Mouse (Mus musculus): Measurements from ENCODE around the gene Tmem156. TPM values are rescaled to one million over a fixed set of nuclear protein-coding genes. Genes with fewer than 3 reads are reported as not detected.
A peak's percentile ranks its signal among the peaks of the same experiment; 100 is the strongest.

Tmem156 gene
- total and polyA plus RNA-seq, 3 experiments = 7.3 to 16.6 (median 15.8) TPM

DNA sequence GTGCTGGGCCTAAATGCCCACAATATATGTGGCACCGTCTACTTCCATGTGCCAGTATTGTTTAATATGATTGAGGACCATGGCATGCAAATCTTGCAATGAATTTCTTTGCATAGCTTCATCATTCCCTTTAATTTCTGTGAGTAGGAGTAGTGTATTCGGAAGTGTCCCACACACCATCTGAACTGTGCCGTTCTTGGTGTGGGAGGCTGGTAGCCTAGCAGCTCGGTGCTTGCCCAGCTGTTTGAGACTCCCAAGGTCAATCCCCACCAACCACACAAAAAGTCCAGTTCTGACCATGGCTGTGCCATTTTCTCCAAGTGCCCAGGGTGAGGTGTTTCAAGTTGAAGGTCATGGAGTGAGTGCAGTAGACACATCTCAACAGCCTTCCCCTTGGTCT lies 69.9 kb downstream of the Tmem156 start:
- H3K4me3 ChIP-seq (replicated peaks in 1 of 3; ENCODE audit: low read depth in 2 of 3, low read length in 2 of 3, poor library complexity in 1 of 3) = no peak overlapping the region
- peaks cover 2 to 5% of the 10 kb centered on the region in 2 experiments; a peak in 2 of 4 replicates for H3K4me1 ChIP-seq (ENCODE audit: control insufficient read depth in 1 of 2, insufficient read depth in 2 of 2)
- no peak for DNase-seq (ENCODE audit: extremely low read depth)
- no peak for TF ChIP-seq ZMIZ1 (IDR thresholded peaks at IDR 0.05; ENCODE audit: low read depth, low read length)
- no peak for TF ChIP-seq JUN (IDR thresholded peaks at IDR 0.05; ENCODE audit: insufficient read depth, low read depth, low read length)
- no peak for TF ChIP-seq POLR2AphosphoS2 (IDR thresholded peaks at IDR 0.05; ENCODE audit: low read depth, low read length)
- no peak for TF ChIP-seq RCOR1 (conservative IDR thresholded peaks at IDR 0.05; ENCODE audit: low read depth, low read length)
- TF ChIP-seq SMC3 (IDR thresholded peaks at IDR 0.05; ENCODE audit: low read depth, low read length) = no peak
- TF ChIP-seq MAX (IDR thresholded peaks at IDR 0.05; ENCODE audit: low read length) = no peak
- TF ChIP-seq ELF1 (IDR thresholded peaks at IDR 0.05; ENCODE audit: low read depth, low read length) = no peak
- TF ChIP-seq BHLHE40 (IDR thresholded peaks at IDR 0.05; ENCODE audit: low read depth, low read length) = no peak
- no peak for TF ChIP-seq JUND (conservative IDR thresholded peaks at IDR 0.05; ENCODE audit: low read depth, low read length)
- TF ChIP-seq POLR2A (IDR thresholded peaks at IDR 0.05; ENCODE audit: low read depth, low read length) = no peak
- TF ChIP-seq NELFE (IDR thresholded peaks at IDR 0.05; ENCODE audit: low read depth, low read length) = no peak
- TF ChIP-seq MXI1 (IDR thresholded peaks at IDR 0.05; ENCODE audit: low read depth, low read length) = no peak
- TF ChIP-seq GABPA (IDR thresholded peaks at IDR 0.05; ENCODE audit: insufficient replicate concordance, low read depth, low read length) = no peak
- no peak for TF ChIP-seq MAZ (IDR thresholded peaks at IDR 0.05; ENCODE audit: low read depth, low read length)
- no peak for TF ChIP-seq TBP (conservative IDR thresholded peaks at IDR 0.05; ENCODE audit: low read depth, low read length)
- no peak overlapping the region for H3K4me2 ChIP-seq (ENCODE audit: insufficient read depth, low read depth, poor library complexity, severe bottlenecking)
- in situ Hi-C loops (cut with MboI; ENCODE audit: low pct_ligation_motif_present, low pct_unique_long_range_greater_than_20kb, low sequenced_read_pairs) = loop anchor here (25.0 kb wide), 1 partner anchor 690 kb away; no protein-coding TSS in a partner anchor
- H3K9ac ChIP-seq (ENCODE audit: insufficient read depth, low read depth) = no peak overlapping the region
- H3K79me2 ChIP-seq (replicated peaks; ENCODE audit: control insufficient read depth, extremely low read depth, insufficient read depth, poor library complexity, severe bottlenecking) = no peaks in the 10 kb centered on the region
- H3K27me3 ChIP-seq (replicated peaks) = no peaks in the 10 kb centered on the region
- H3K27ac ChIP-seq (ENCODE audit: insufficient read depth, low read depth) = no peak overlapping the region
- peaks cover 5% of the 10 kb centered on the region for H3K9me3 ChIP-seq (replicated peaks; ENCODE audit: low read length)
- dilution Hi-C loops (cut with MboI; ENCODE audit: extremely low pct_ligation_motif_present, extremely low pct_unique_long_range_greater_than_20kb, low sequenced_read_pairs) = no loop called here
- H3K36me3 ChIP-seq (replicated peaks in 1 of 2; ENCODE audit: control insufficient read depth in 1 of 2, insufficient read depth in 1 of 2, low read length in 1 of 2) = no peaks in the 10 kb centered on the region

DNA sequence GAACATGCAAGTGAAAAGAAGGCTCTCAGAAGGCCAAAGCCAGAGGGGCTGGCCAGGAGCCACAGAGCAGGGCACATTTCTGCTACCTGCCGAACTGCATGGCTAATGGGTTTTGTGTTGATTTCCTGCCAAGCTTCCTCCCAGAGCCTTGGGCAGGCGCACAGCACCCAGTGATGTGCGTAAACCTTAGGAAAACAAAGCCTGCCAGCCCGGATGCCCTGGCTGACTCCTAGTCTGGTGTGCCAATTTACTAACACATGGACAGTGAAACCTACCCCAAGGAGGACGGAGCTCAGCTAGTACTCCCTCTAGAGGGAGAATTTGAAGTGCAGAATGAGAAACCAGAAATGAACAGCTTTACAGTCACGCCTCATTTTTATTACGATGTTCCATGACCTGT lies 72.1 kb downstream of the Tmem156 start:
- no peak overlapping the region for H3K4me2 ChIP-seq (ENCODE audit: insufficient read depth, low read depth, poor library complexity, severe bottlenecking)
- H3K9ac ChIP-seq (ENCODE audit: insufficient read depth, low read depth) = no peak overlapping the region
- H3K4me1 ChIP-seq (ENCODE audit: control insufficient read depth in 1 of 2, insufficient read depth in 2 of 2) = peaks cover 2 to 5% of the 10 kb centered on the region in 2 experiments; a peak in 3 of 4 replicates
- no peak overlapping the region for H3K27ac ChIP-seq (ENCODE audit: insufficient read depth, low read depth)
- H3K36me3 ChIP-seq (replicated peaks in 1 of 2; ENCODE audit: control insufficient read depth in 1 of 2, insufficient read depth in 1 of 2, low read length in 1 of 2) = no peaks in the 10 kb centered on the region
- H3K9me3 ChIP-seq (replicated peaks; ENCODE audit: low read length) = peaks cover 5% of the 10 kb centered on the region
- dilution Hi-C loops (cut with MboI; ENCODE audit: extremely low pct_ligation_motif_present, extremely low pct_unique_long_range_greater_than_20kb, low sequenced_read_pairs) (no loop called here), in situ Hi-C loops (cut with MboI; ENCODE audit: low pct_ligation_motif_present, low pct_unique_long_range_greater_than_20kb, low sequenced_read_pairs) (loop anchor here (25.0 kb wide), 1 partner anchor 692 kb away; no protein-coding TSS in a partner anchor)
- H3K27me3 ChIP-seq (replicated peaks) = no peaks in the 10 kb centered on the region
- no peak overlapping the region for H3K4me3 ChIP-seq (replicated peaks in 1 of 3; ENCODE audit: low read depth in 2 of 3, low read length in 2 of 3, poor library complexity in 1 of 3)
- H3K79me2 ChIP-seq (replicated peaks; ENCODE audit: control insufficient read depth, extremely low read depth, insufficient read depth, poor library complexity, severe bottlenecking) = no peaks in the 10 kb centered on the region
- no peak for TF ChIP-seq UBTF (IDR thresholded peaks at IDR 0.05; ENCODE audit: low read depth, low read length)
- no peak for TF ChIP-seq JUND (conservative IDR thresholded peaks at IDR 0.05; ENCODE audit: low read depth, low read length)
- no peak for TF ChIP-seq GABPA (IDR thresholded peaks at IDR 0.05; ENCODE audit: insufficient replicate concordance, low read depth, low read length)
- TF ChIP-seq RAD21 (IDR thresholded peaks at IDR 0.05; ENCODE audit: low read depth, low read length) = peak; percentile 12
- TF ChIP-seq TBP (conservative IDR thresholded peaks at IDR 0.05; ENCODE audit: low read depth, low read length) = no peak
- TF ChIP-seq MAX (IDR thresholded peaks at IDR 0.05; ENCODE audit: low read length) = no peak
- no peak for TF ChIP-seq ZC3H11A (IDR thresholded peaks at IDR 0.05; ENCODE audit: low read depth, low read length)
- TF ChIP-seq CTCF (conservative IDR thresholded peaks at IDR 0.05 in 1 of 2, IDR thresholded peaks at IDR 0.05 in 1 of 2; ENCODE audit: low read depth in 2 of 2, low read length in 2 of 2) = peak in 1 of 2 experiments; percentile 41; a peak in 2 of 4 replicates
- DNase-seq (ENCODE audit: extremely low read depth) = no peak

Data from CH12.LX (cell line).